Mouse (Mus musculus): Measurements from ENCODE around the gene Mbtd1.

- no peak for TF ChIP-seq POLR2A (IDR thresholded peaks at IDR 0.05; ENCODE audit: insufficient read depth, low read length)
- no peak for TF ChIP-seq CTCF (IDR thresholded peaks at IDR 0.05; ENCODE audit: low read depth, low read length)
- TF ChIP-seq EP300 (IDR thresholded peaks at IDR 0.05; ENCODE audit: insufficient read depth, low read depth, low read length) = no peak
These were observed 79.7 kb downstream of the Mbtd1 start for GRCm38 (mm10) chr11:93965391-93965790.

All from ES-Bruce4 (cell line).